Mouse (Mus musculus) spleen, postnatal 10 days (tissue): ENCODE data around the gene Atxn1.
A peak's percentile ranks its signal among the peaks of the same experiment; 100 is the strongest.

Experiments
- DNase-seq, 2 experiments: peaks; one replicate each; pipeline ENCODE4 v3.0.0; 2021 to 2022; ENCODE audit warnings: low spot score in 2 of 2

Gene Atxn1

GRCm38 (mm10) chr13:45963497-45964330 lies 1.1 kb downstream of the Atxn1 start:
- peak; percentile 66 to 73 for DNase-seq

GRCm38 (mm10) chr13:45962776-45963175 lies 2.0 kb downstream of the Atxn1 start:
- DNase-seq = no peak

- DNase-seq = no peak
These were observed 2.8 kb downstream of the Atxn1 start for GRCm38 (mm10) chr13:45961871-45962630.

GRCm38 (mm10) chr13:45960311-45960965 lies 4.4 kb downstream of the Atxn1 start:
- no peak for DNase-seq

GRCm38 (mm10) chr13:45958306-45958705 lies 6.5 kb downstream of the Atxn1 start:
- no peak for DNase-seq

GRCm38 (mm10) chr13:45957629-45958028 lies 7.2 kb downstream of the Atxn1 start:
- DNase-seq = no peak

- no peak for DNase-seq
These were observed 8.5 kb downstream of the Atxn1 start for GRCm38 (mm10) chr13:45956287-45956686.

GRCm38 (mm10) chr13:45955370-45956055 lies 9.3 kb downstream of the Atxn1 start:
- no peak for DNase-seq

- no peak for DNase-seq
These were observed 11.7 kb downstream of the Atxn1 start for GRCm38 (mm10) chr13:45953098-45953497.

GRCm38 (mm10) chr13:45951071-45951645 lies 13.7 kb downstream of the Atxn1 start:
- no peak for DNase-seq

- DNase-seq = no peak
These were observed 14.4 kb downstream of the Atxn1 start for GRCm38 (mm10) chr13:45950355-45950861.

- DNase-seq = no peak
These were observed 18.7 kb downstream of the Atxn1 start for GRCm38 (mm10) chr13:45946136-45946535.

GRCm38 (mm10) chr13:45942337-45942736 lies 22.5 kb downstream of the Atxn1 start:
- DNase-seq = no peak

GRCm38 (mm10) chr13:45940714-45941113 lies 24.1 kb downstream of the Atxn1 start:
- no peak for DNase-seq

- no peak for DNase-seq
These were observed 25.2 kb downstream of the Atxn1 start for GRCm38 (mm10) chr13:45939561-45939960.

- no peak for DNase-seq
These were observed 26.7 kb downstream of the Atxn1 start for GRCm38 (mm10) chr13:45938083-45938482.

- no peak for DNase-seq
These were observed 28.0 kb downstream of the Atxn1 start for GRCm38 (mm10) chr13:45936765-45937164.

- DNase-seq = no peak
These were observed 29.0 kb downstream of the Atxn1 start for GRCm38 (mm10) chr13:45935798-45936197.

GRCm38 (mm10) chr13:45934841-45935240 lies 30.0 kb downstream of the Atxn1 start:
- DNase-seq = no peak

GRCm38 (mm10) chr13:45934085-45934484 lies 30.7 kb downstream of the Atxn1 start:
- no peak for DNase-seq

- no peak for DNase-seq
These were observed 32.3 kb downstream of the Atxn1 start for GRCm38 (mm10) chr13:45932491-45932921.
